Mouse (Mus musculus) CH12.LX (cell line): ENCODE measurements around the gene Fgf9. TPM values are rescaled to one million over a fixed set of nuclear protein-coding genes. Genes with fewer than 3 reads are reported as not detected.

Source experiments
- DNase-seq: peaks from one replicate; pipeline ENCODE4 v3.0.0-alpha.2; 2013; ENCODE audit errors: extremely low read depth
- H3K27ac ChIP-seq: 2 replicates; pipeline ENCODE4 v1.5.1; 2012; ENCODE audit warnings: low read depth, mild to moderate bottlenecking, control low read depth, moderate library complexity; ENCODE audit not compliant: insufficient read depth
- H3K27me3 ChIP-seq: replicated peaks from 2 replicates; pipeline ENCODE3; 2012; ENCODE audit warnings: inconsistent platforms
- H3K36me3 ChIP-seq, 2 experiments: replicated peaks in 1 of 2; 2 replicates each; pipeline versions ENCODE3 to v1.6.1; 2012; ENCODE audit warnings: inconsistent platforms in 1 of 2, low read length in 1 of 2, mild to moderate bottlenecking in 1 of 2, mixed read lengths in 1 of 2, moderate library complexity in 1 of 2; ENCODE audit not compliant: control insufficient read depth in 1 of 2, insufficient read depth in 1 of 2
- H3K4me1 ChIP-seq, 2 experiments: 2 replicates each; pipeline ENCODE4 v1.6.1; 2012; ENCODE audit warnings: inconsistent platforms in 1 of 2, moderate library complexity in 1 of 2; ENCODE audit not compliant: insufficient read depth in 2 of 2, control insufficient read depth in 1 of 2
- H3K4me2 ChIP-seq: 2 replicates; pipeline ENCODE4 v1.6.1; 2012; ENCODE audit warnings: low read depth, mild to moderate bottlenecking, control low read depth; ENCODE audit not compliant: poor library complexity, insufficient read depth, severe bottlenecking
- H3K4me3 ChIP-seq, 3 experiments: fragments of 150-350 bp in 1 of 3; sonication (generic) in 1 of 3; replicated peaks in 1 of 3; 2 replicates each; pipeline versions ENCODE3 to v1.5.1; 2011 to 2012; ENCODE audit warnings: low read depth in 2 of 3, low read length in 2 of 3, mild to moderate bottlenecking in 2 of 3, moderate library complexity in 2 of 3, control low read depth in 1 of 3, improper control_type of control experiment in 1 of 3, inconsistent platforms in 1 of 3, mixed read lengths in 1 of 3; ENCODE audit not compliant: poor library complexity in 1 of 3
- H3K79me2 ChIP-seq: replicated peaks from 2 replicates; pipeline ENCODE4 v1.6.1; 2012; ENCODE audit warnings: mild to moderate bottlenecking, moderate library complexity; ENCODE audit not compliant: control insufficient read depth, poor library complexity, insufficient read depth, severe bottlenecking; ENCODE audit errors: extremely low read depth
- H3K9ac ChIP-seq: 2 replicates; pipeline ENCODE4 v1.6.1; 2012; ENCODE audit warnings: low read depth, mild to moderate bottlenecking, control low read depth, moderate library complexity; ENCODE audit not compliant: insufficient read depth
- H3K9me3 ChIP-seq: replicated peaks from 2 replicates; pipeline ENCODE3; 2012; ENCODE audit warnings: low read length, inconsistent platforms, mixed read lengths
- CHD1 ChIP-seq: IDR thresholded peaks from 2 replicates; pipeline ENCODE4 v1.6.1; 2012; ENCODE audit warnings: low read depth, low read length, improper control_type of control experiment, inconsistent platforms
- CHD2 ChIP-seq: IDR thresholded peaks from 2 replicates; pipeline ENCODE4 v1.6.1; 2011; ENCODE audit warnings: low read length, improper control_type of control experiment
- ELF1 ChIP-seq: IDR thresholded peaks from 2 replicates; pipeline ENCODE4 v1.6.1; 2014; ENCODE audit warnings: low read depth, mild to moderate bottlenecking, inconsistent platforms, low read length, improper control_type of control experiment
- EP300 ChIP-seq: IDR thresholded peaks from 2 replicates; pipeline ENCODE4 v1.6.1; 2011; ENCODE audit warnings: low read length, improper control_type of control experiment
- GABPA ChIP-seq: IDR thresholded peaks from 2 replicates; pipeline ENCODE4 v1.6.1; 2012; ENCODE audit warnings: low read depth, low read length, improper control_type of control experiment, inconsistent platforms; ENCODE audit not compliant: insufficient replicate concordance
- HCFC1 ChIP-seq: IDR thresholded peaks from 2 replicates; pipeline ENCODE4 v1.6.1; 2012; ENCODE audit warnings: low read depth, mild to moderate bottlenecking, inconsistent platforms, low read length, improper control_type of control experiment
- IRF4 ChIP-seq: IDR thresholded peaks from 2 replicates; pipeline ENCODE4 v1.6.1; 2014; ENCODE audit warnings: low read depth, mild to moderate bottlenecking, inconsistent platforms, low read length, improper control_type of control experiment
- JUND ChIP-seq: conservative IDR thresholded peaks from 2 replicates; pipeline ENCODE4 v1.6.1; 2011; ENCODE audit warnings: low read depth, low read length, improper control_type of control experiment
- MAFK ChIP-seq: IDR thresholded peaks from 2 replicates; pipeline ENCODE4 v1.6.1; 2011; ENCODE audit warnings: low read length, improper control_type of control experiment; ENCODE audit not compliant: insufficient replicate concordance
- MEF2A ChIP-seq: IDR thresholded peaks from 2 replicates; pipeline ENCODE4 v1.6.1; 2014; ENCODE audit warnings: low read depth, mild to moderate bottlenecking, inconsistent platforms, low read length, improper control_type of control experiment, borderline replicate concordance
- MYC ChIP-seq: IDR thresholded peaks from 2 replicates; pipeline ENCODE4 v1.6.1; 2011; ENCODE audit warnings: low read depth, mild to moderate bottlenecking, improper control_type of control experiment, low read length
- NELFE ChIP-seq: IDR thresholded peaks from 2 replicates; pipeline ENCODE4 v1.6.1; 2011; ENCODE audit warnings: low read depth, low read length, improper control_type of control experiment
- NRF1 ChIP-seq: IDR thresholded peaks from 2 replicates; pipeline ENCODE4 v1.6.1; 2014; ENCODE audit warnings: low read depth, mild to moderate bottlenecking, inconsistent platforms, low read length, improper control_type of control experiment, moderate library complexity
- PAX5 ChIP-seq: IDR thresholded peaks from 2 replicates; pipeline ENCODE4 v1.6.1; 2012; ENCODE audit warnings: low read length, inconsistent platforms, mixed read lengths
- POLR2A ChIP-seq: IDR thresholded peaks from 2 replicates; pipeline ENCODE4 v1.6.1; 2011; ENCODE audit warnings: low read depth, mild to moderate bottlenecking, improper control_type of control experiment, low read length
- POLR2AphosphoS2 ChIP-seq: IDR thresholded peaks from 2 replicates; pipeline ENCODE4 v1.6.1; 2011; ENCODE audit warnings: low read depth, low read length, improper control_type of control experiment
- RCOR1 ChIP-seq: conservative IDR thresholded peaks from 2 replicates; pipeline ENCODE4 v1.6.1; 2012; ENCODE audit warnings: low read depth, mild to moderate bottlenecking, inconsistent platforms, low read length, improper control_type of control experiment
- SMC3 ChIP-seq: IDR thresholded peaks from 2 replicates; pipeline ENCODE4 v1.6.1; 2011; ENCODE audit warnings: low read depth, low read length, improper control_type of control experiment
- TBP ChIP-seq: conservative IDR thresholded peaks from 2 replicates; pipeline ENCODE4 v1.6.1; 2011; ENCODE audit warnings: low read depth, low read length, improper control_type of control experiment
- UBTF ChIP-seq: IDR thresholded peaks from 2 replicates; pipeline ENCODE4 v1.6.1; 2012; ENCODE audit warnings: low read depth, mild to moderate bottlenecking, inconsistent platforms, low read length, improper control_type of control experiment, moderate library complexity
- USF2 ChIP-seq: conservative IDR thresholded peaks from 2 replicates; pipeline ENCODE4 v1.6.1; 2011; ENCODE audit warnings: low read depth, low read length, improper control_type of control experiment
- ZKSCAN1 ChIP-seq: IDR thresholded peaks from 2 replicates; pipeline ENCODE4 v1.6.1; 2012; ENCODE audit warnings: low read depth, inconsistent platforms, low read length, improper control_type of control experiment, borderline replicate concordance
- ZNF384 ChIP-seq: IDR thresholded peaks from 2 replicates; pipeline ENCODE4 v1.6.1; 2012; ENCODE audit warnings: low read depth, low read length, improper control_type of control experiment, inconsistent platforms
- dilution Hi-C: fragments of 300-500 bp; cut with MboI; formaldehyde crosslinking; loops from 2 replicates; pipeline ENCODE4 v1.14.3; 2020; ENCODE audit warnings: low sequenced_read_pairs; ENCODE audit not compliant: extremely low pct_unique_long_range_greater_than_20kb, extremely low pct_ligation_motif_present
- in situ Hi-C: fragments of 300-500 bp; cut with MboI; formaldehyde crosslinking; loops from 3 replicates; pipeline ENCODE4 v1.14.3; 2019; ENCODE audit warnings: low sequenced_read_pairs, low pct_ligation_motif_present, low pct_unique_long_range_greater_than_20kb, mixed read lengths
- polyA plus RNA-seq: library from polyadenylated mRNA; unstranded; fragments of >175 nt; gene quantifications from 2 replicates; pipeline ENCODE4 v1.2.1, GENCODE M21; 2012; ENCODE audit warnings: low read depth; ENCODE audit not compliant: insufficient read length
- total RNA-seq, 2 experiments: library from RNA; depleted of rRNA; stranded (reverse); fragments of 300-350 nt in 1 of 2; fragments of >200 nt in 1 of 2; gene quantifications; 2 replicates each; pipeline ENCODE4 v1.2.3; 2012 to 2014

Fgf9 gene
- total and polyA plus RNA-seq, 3 experiments: 0.09 to 0.13 TPM; not detected in 1

DNA sequence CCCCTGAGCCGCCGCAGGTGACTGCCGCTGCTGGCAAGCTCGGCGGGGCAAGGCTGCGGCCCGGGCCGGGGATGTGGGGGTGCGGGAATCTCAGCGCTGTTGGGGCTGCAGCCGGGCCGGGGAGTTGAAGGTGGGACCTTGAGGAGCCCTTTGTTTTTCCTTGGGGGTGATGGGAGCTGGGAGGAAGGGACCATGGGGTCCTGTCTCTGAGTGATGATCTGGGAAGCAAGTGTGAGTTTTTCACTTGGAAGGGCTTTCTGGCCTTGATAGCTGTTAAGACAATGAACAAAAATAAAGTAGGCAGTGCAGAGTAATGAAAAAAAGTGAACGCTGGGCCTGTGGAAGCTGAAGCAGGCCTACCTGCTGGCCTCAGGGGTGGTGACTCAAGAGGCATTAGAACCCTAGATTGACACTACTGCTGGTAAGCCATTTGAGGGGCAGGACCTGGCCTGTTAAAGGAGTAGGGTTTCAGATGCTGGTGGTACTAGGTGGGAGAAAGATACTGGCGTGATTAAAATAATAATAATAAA is 6.4 kb downstream of the Fgf9 start:
- no peak overlapping the region for H3K27ac ChIP-seq
- peaks cover 8% of the 10 kb centered on the region for H3K9me3 ChIP-seq
- no peaks in the 10 kb centered on the region for H3K36me3 ChIP-seq
- peak overlapping the region; percentile 99 for H3K4me2 ChIP-seq
- no peak for DNase-seq
- peaks cover 42% of the 10 kb centered on the region for H3K27me3 ChIP-seq
- no peak for TF ChIP-seq MEF2A
- TF ChIP-seq POLR2AphosphoS2: no peak
- TF ChIP-seq MAFK: no peak
- TF ChIP-seq UBTF: no peak
- no peak for TF ChIP-seq GABPA
- no peak for TF ChIP-seq ZNF384
- no peak for TF ChIP-seq TBP
- TF ChIP-seq CHD2: no peak
- TF ChIP-seq NELFE: no peak
- no peak for TF ChIP-seq ZKSCAN1
- peak overlapping the region; percentile 10 to 61 (median 56) for H3K4me3 ChIP-seq
- H3K79me2 ChIP-seq: no peaks in the 10 kb centered on the region
- in situ Hi-C loops: no loop called here
- peaks cover 0 to 41% of the 10 kb centered on the region in 2 experiments; a peak in 2 of 4 replicates for H3K4me1 ChIP-seq
- no peak overlapping the region; the same call in 1 of the 2 replicates for H3K9ac ChIP-seq
- dilution Hi-C loops: no loop called here

DNA sequence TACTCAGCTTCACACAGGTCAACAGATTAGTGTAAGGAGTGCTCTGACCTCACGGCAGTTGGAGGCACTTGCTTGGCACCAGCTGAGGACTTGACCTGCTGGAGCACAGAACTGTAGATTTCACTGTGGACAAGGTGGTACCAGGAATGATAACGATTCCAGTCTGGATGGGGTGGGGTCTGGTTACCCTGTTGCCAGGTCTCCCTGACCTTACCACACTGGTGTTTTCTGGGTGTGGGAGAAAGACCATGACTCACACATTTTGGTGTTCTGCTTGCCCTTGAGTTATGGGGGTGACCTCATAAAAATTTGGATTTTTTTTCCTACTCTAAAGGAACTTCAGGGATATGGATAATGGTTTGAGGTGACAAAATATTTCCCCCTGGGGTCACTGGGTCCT is 9.1 kb downstream of the Fgf9 start:
- no peak overlapping the region for H3K9ac ChIP-seq
- no peaks in the 10 kb centered on the region for H3K79me2 ChIP-seq
- DNase-seq: no peak
- dilution Hi-C loops: no loop called here
- H3K36me3 ChIP-seq: no peaks in the 10 kb centered on the region
- H3K4me2 ChIP-seq: no peak overlapping the region
- TF ChIP-seq SMC3 (no peak), PAX5 (no peak), CHD2 (no peak), TBP (no peak), CHD1 (no peak), HCFC1 (no peak), IRF4 (no peak), NRF1 (no peak), USF2 (no peak), MYC (no peak), RCOR1 (no peak), POLR2A (no peak), MEF2A (no peak), EP300 (no peak), JUND (no peak), ELF1 (no peak)
- H3K27me3 ChIP-seq: peaks cover 20% of the 10 kb centered on the region
- no peak overlapping the region for H3K27ac ChIP-seq
- in situ Hi-C loops: no loop called here
- peaks cover 0 to 21% of the 10 kb centered on the region in 2 experiments; a peak in 2 of 4 replicates for H3K4me1 ChIP-seq
- H3K4me3 ChIP-seq: no peak overlapping the region
- peaks cover 10% of the 10 kb centered on the region for H3K9me3 ChIP-seq
